Mouse (Mus musculus) lung, embryonic 15.5 days (tissue): ENCODE results near the gene Plekha5. TPM values are rescaled to one million over a fixed set of nuclear protein-coding genes. Genes with fewer than 3 reads are reported as not detected.

Experiments used
- ATAC-seq: fragments of 200-750 bp; cut with Nextera tagmentation; 2 replicates; pipeline ENCODE4 v1.8.0; 2017; ENCODE audit warnings: moderate number of reproducible peaks, borderline replicate concordance; ENCODE audit not compliant: low FRiP score, low TSS enrichment; ENCODE audit errors: extremely low read depth
- H3K27ac ChIP-seq: fragments of 300-500 bp; sonication (generic); 2 replicates; pipeline ENCODE4 v1.5.1; 2015; ENCODE audit warnings: moderate library complexity, mild to moderate bottlenecking, inconsistent platforms
- H3K27me3 ChIP-seq: fragments of 300-500 bp; sonication (generic); 2 replicates; pipeline ENCODE4 v1.6.1; 2015; ENCODE audit warnings: inconsistent platforms
- H3K36me3 ChIP-seq: fragments of 300-500 bp; sonication (generic); 2 replicates; pipeline ENCODE4 v1.6.1; 2015; ENCODE audit warnings: inconsistent platforms
- H3K4me1 ChIP-seq: fragments of 300-500 bp; sonication (generic); 2 replicates; pipeline ENCODE4 v1.6.1; 2015; ENCODE audit warnings: inconsistent platforms
- H3K4me2 ChIP-seq: fragments of 300-500 bp; sonication (generic); 2 replicates; pipeline ENCODE4 v1.6.1; 2015; ENCODE audit warnings: inconsistent platforms, mild to moderate bottlenecking, moderate library complexity
- H3K4me3 ChIP-seq: fragments of 300-500 bp; sonication (generic); 2 replicates; pipeline ENCODE4 v1.5.1; 2015; ENCODE audit warnings: mild to moderate bottlenecking, inconsistent platforms
- H3K9ac ChIP-seq: fragments of 300-500 bp; sonication (generic); 2 replicates; pipeline ENCODE4 v1.6.1; 2015; ENCODE audit warnings: inconsistent platforms
- H3K9me3 ChIP-seq: fragments of 300-500 bp; sonication (generic); 2 replicates; pipeline ENCODE4 v1.6.1; 2016; ENCODE audit warnings: inconsistent platforms
- WGBS: fragments of 180-500 bp; shearing (Covaris S2); methylation state at CpG from one replicate; pipeline ENCODE4 v1.1.7; 2015; 5-methylcytosine and 5-hydroxymethylcytosine counted together
- polyA plus RNA-seq: library from polyadenylated mRNA; unstranded; fragments of >200 nt; fragmentation: Nextera tagmentation; extraction: Ambion mirVana; gene quantifications from 2 replicates; pipeline ENCODE4 v1.2.1, GENCODE M21; 2015

The Plekha5 gene
- polyA plus RNA-seq, 1 experiment from 2014 or later: 36.6 TPM

- no peak overlapping the region for H3K27ac ChIP-seq
- no peak overlapping the region for H3K4me2 ChIP-seq
- H3K36me3 ChIP-seq: peaks cover 23% of the 10 kb centered on the region
- H3K9ac ChIP-seq: no peak overlapping the region
- 56% methylated on average over 8 of the region's 8 CpGs for WGBS
- H3K9me3 ChIP-seq: no peaks in the 10 kb centered on the region
- H3K4me3 ChIP-seq: no peak overlapping the region
- H3K27me3 ChIP-seq: no peaks in the 10 kb centered on the region
- H3K4me1 ChIP-seq: peaks cover 12% of the 10 kb centered on the region
- no peak for ATAC-seq
Measured at GRCm38 (mm10) chr6:140429236-140429635, 5.4 kb downstream of the Plekha5 start.

GRCm38 (mm10) chr6:140432363-140432762, 8.5 kb downstream of the Plekha5 start:
- ATAC-seq: no peak
- peaks cover 23% of the 10 kb centered on the region for H3K36me3 ChIP-seq
- no peak overlapping the region for H3K4me2 ChIP-seq
- no peak overlapping the region for H3K9ac ChIP-seq
- no peaks in the 10 kb centered on the region for H3K4me1 ChIP-seq
- no peak overlapping the region for H3K27ac ChIP-seq
- no peaks in the 10 kb centered on the region for H3K27me3 ChIP-seq
- WGBS: 82% methylated on average over 9 of the region's 9 CpGs
- no peak overlapping the region for H3K4me3 ChIP-seq
- no peaks in the 10 kb centered on the region for H3K9me3 ChIP-seq

- ATAC-seq: no peak
- no peaks in the 10 kb centered on the region for H3K36me3 ChIP-seq
- H3K27me3 ChIP-seq: no peaks in the 10 kb centered on the region
- H3K4me3 ChIP-seq: no peak overlapping the region
- H3K4me2 ChIP-seq: no peak overlapping the region
- H3K27ac ChIP-seq: no peak overlapping the region
- H3K4me1 ChIP-seq: 0 out of 2 replicates have a peak, but pooled peaks cover 5% of the 10 kb centered on the region
- 88% methylated on average over 5 of the region's 5 CpGs for WGBS
- no peak overlapping the region for H3K9ac ChIP-seq
- H3K9me3 ChIP-seq: no peaks in the 10 kb centered on the region
Measured at GRCm38 (mm10) chr6:140443374-140443773, 19.5 kb downstream of the Plekha5 start.

GRCm38 (mm10) chr6:140444147-140444546, 20.3 kb downstream of the Plekha5 start:
- no peak overlapping the region for H3K4me2 ChIP-seq
- H3K27ac ChIP-seq: no peak overlapping the region
- no peak for ATAC-seq
- 81% methylated on average over 7 of the region's 7 CpGs for WGBS
- H3K4me1 ChIP-seq: 0 out of 2 replicates have a peak, but pooled peaks cover 5% of the 10 kb centered on the region
- H3K9ac ChIP-seq: no peak overlapping the region
- H3K36me3 ChIP-seq: no peaks in the 10 kb centered on the region
- no peak overlapping the region for H3K4me3 ChIP-seq
- no peaks in the 10 kb centered on the region for H3K27me3 ChIP-seq
- no peaks in the 10 kb centered on the region for H3K9me3 ChIP-seq

- H3K4me2 ChIP-seq: no peak overlapping the region
- 55% methylated on average over 10 of the region's 10 CpGs for WGBS
Measured at GRCm38 (mm10) chr6:140444855-140445465, 21.1 kb downstream of the Plekha5 start.

DNA sequence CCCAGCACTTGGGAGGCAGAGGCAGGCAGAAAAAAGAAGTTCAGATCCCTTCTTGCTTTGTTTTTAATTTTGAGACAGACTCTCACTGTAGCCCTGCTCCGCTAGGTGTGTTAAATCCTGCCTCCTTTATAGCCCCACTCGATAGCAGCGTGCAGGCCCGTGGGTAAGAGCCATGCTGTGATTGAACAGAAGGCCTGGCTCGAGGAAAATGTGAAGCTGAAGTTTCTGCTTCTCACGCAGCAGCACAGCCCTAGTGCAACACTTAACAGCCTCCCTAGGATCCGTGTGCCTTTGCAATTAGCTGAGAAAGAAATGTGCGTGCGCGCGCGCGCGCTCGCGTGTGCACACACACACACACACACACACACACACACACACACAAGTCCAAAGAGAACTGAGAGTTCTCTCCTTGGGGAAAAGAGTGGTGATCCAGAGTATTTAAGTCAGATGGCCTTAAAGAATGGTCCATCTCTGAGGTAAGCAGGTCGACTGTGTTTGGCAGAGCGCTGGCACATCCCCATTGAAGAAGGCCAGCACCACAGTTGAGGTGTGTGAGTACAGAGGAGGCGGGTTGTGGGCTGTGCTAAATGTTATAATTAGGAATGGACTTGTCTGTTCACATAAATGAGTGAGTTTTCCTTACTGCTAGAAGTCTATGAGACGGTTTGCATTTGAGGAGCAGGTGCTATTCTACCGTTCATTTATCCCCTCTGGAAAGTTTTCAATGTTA, 24.3 kb downstream of the Plekha5 start:
- Histone ChIP-seq H3K4me1 (0 out of 2 replicates have a peak, but pooled peaks cover 5% of the 10 kb centered on the region), H3K27me3 (no peaks in the 10 kb centered on the region), H3K36me3 (0 out of 2 replicates have a peak, but pooled peaks cover 2% of the 10 kb centered on the region), H3K9me3 (no peaks in the 10 kb centered on the region), H3K4me2 (no peak overlapping the region), H3K9ac (no peak overlapping the region), H3K27ac (no peak overlapping the region), H3K4me3 (no peak overlapping the region)
- ATAC-seq: no peak
- 87% methylated on average over 21 of the region's 21 CpGs for WGBS

More at GRCm38 (mm10) chr6:140444855-140445465, 21.1 kb downstream of the Plekha5 start:
- Histone ChIP-seq H3K27me3 (no peaks in the 10 kb centered on the region), H3K4me3 (no peak overlapping the region), H3K9ac (no peak overlapping the region), H3K4me1 (0 out of 2 replicates have a peak, but pooled peaks cover 5% of the 10 kb centered on the region), H3K27ac (no peak overlapping the region), H3K9me3 (no peaks in the 10 kb centered on the region), H3K36me3 (0 out of 2 replicates have a peak, but pooled peaks cover 2% of the 10 kb centered on the region)
- ATAC-seq: no peak

DNA sequence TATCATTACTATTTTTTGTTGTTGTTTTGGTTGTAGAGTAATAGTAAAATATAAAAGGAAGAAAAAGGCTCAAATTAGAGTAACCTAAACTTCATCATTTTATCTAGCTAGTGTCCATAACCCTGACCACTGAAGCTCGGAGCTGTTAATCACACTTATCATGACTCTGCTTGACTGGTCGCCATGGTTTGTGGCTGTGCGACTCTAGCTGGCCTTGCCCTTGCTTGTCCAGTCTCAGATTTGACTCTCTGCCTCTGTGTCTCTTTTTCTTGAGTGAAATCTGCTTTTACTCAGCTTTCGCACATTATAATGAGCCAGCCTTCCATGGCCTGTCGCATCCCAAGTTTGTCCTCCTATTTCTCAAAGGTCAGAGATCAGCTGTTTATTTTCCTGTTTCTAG, 26.8 kb downstream of the Plekha5 start:
- Histone ChIP-seq H3K9ac (no peak overlapping the region), H3K9me3 (no peaks in the 10 kb centered on the region), H3K4me3 (no peak overlapping the region), H3K27me3 (no peaks in the 10 kb centered on the region), H3K4me2 (no peak overlapping the region), H3K36me3 (0 out of 2 replicates have a peak, but pooled peaks cover 2% of the 10 kb centered on the region), H3K4me1 (peaks cover 12% of the 10 kb centered on the region; the same call in 1 of the 2 replicates), H3K27ac (no peak overlapping the region)
- WGBS: 82% methylated on average over 5 of the region's 5 CpGs
- no peak for ATAC-seq

GRCm38 (mm10) chr6:140452736-140453135, 28.9 kb downstream of the Plekha5 start:
- Histone ChIP-seq H3K4me1 (peaks cover 17% of the 10 kb centered on the region), H3K9me3 (no peaks in the 10 kb centered on the region), H3K4me2 (no peak overlapping the region), H3K4me3 (no peak overlapping the region), H3K27ac (no peak overlapping the region), H3K9ac (no peak overlapping the region), H3K27me3 (no peaks in the 10 kb centered on the region), H3K36me3 (0 out of 2 replicates have a peak, but pooled peaks cover 2% of the 10 kb centered on the region)
- no peak for ATAC-seq
- 96% methylated on average over 8 of the region's 8 CpGs for WGBS

GRCm38 (mm10) chr6:140453454-140453853, 29.6 kb downstream of the Plekha5 start:
- Histone ChIP-seq H3K4me1 (peaks cover 17% of the 10 kb centered on the region), H3K9me3 (no peaks in the 10 kb centered on the region), H3K36me3 (0 out of 2 replicates have a peak, but pooled peaks cover 2% of the 10 kb centered on the region), H3K4me2 (no peak overlapping the region), H3K9ac (no peak overlapping the region), H3K4me3 (no peak overlapping the region), H3K27me3 (no peaks in the 10 kb centered on the region), H3K27ac (no peak overlapping the region)
- ATAC-seq: peak; percentile 39; the same call in 1 of the 2 replicates
- WGBS: 79% methylated on average over 5 of the region's 5 CpGs

DNA sequence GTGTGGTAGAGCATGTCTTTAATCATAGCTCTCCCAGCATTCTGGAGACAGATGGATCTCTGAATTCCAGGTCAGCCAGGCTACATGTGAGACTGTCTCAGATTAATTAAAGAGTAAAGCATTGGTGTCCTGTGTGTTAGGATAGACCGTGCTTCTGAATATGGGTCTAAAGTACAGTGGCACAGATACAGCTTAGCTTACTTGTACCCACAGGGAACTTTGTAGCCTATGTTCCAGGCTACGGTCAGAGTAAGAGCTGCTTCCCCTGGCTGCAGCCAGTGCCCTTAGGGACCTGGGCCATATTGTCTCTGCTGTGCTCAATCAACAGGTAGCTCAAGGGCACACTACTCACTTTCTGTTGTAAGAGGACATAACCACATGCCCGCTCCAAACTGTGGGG, 30.5 kb downstream of the Plekha5 start:
- Histone ChIP-seq H3K9me3 (no peaks in the 10 kb centered on the region), H3K9ac (no peak overlapping the region), H3K27ac (no peak overlapping the region), H3K36me3 (0 out of 2 replicates have a peak, but pooled peaks cover 2% of the 10 kb centered on the region), H3K4me2 (no peak overlapping the region), H3K4me3 (no peak overlapping the region), H3K4me1 (peaks cover 17% of the 10 kb centered on the region), H3K27me3 (no peaks in the 10 kb centered on the region)
- no peak for ATAC-seq
- WGBS: 90% methylated on average over 3 of the region's 3 CpGs

DNA sequence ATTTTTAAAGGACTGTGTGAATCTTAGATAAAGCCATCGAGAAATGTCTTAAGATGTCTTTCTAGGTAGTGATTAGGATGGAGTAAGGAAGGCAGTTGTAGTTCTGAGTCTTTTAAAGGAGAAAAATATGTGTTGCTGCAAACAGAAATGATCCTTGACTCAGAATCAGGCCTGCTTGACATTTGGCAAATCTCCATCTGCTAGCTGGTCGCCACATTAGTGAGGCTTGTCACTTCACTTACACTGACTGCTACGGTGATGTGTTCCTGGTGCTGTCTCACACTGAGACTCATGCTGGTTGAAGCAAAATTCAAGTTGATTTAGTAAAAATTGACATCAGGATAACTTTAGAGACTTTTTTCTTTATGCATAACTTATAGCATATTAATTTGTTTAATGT, 32.0 kb downstream of the Plekha5 start:
- H3K27me3 ChIP-seq: no peaks in the 10 kb centered on the region
- no peak overlapping the region for H3K9ac ChIP-seq
- ATAC-seq: peak; percentile 49; the same call in 1 of the 2 replicates
- H3K27ac ChIP-seq: no peak overlapping the region
- WGBS: 31% methylated on average over 3 of the region's 3 CpGs
- H3K4me3 ChIP-seq: no peak overlapping the region
- H3K4me1 ChIP-seq: peaks cover 17% of the 10 kb centered on the region
- no peaks in the 10 kb centered on the region for H3K9me3 ChIP-seq
- H3K4me2 ChIP-seq: no peak overlapping the region
- no peaks in the 10 kb centered on the region for H3K36me3 ChIP-seq
